Mouse (Mus musculus): ENCODE results near the gene Rab1a.
A peak's percentile ranks its signal among the peaks of the same experiment; 100 is the strongest.
"Not testable (repeated sequence)": the region's sequence is repeated elsewhere in the genome, so short reads cannot be mapped to it uniquely, and the experiment has no call there.

Rab1a gene

GRCm38 (mm10) chr11:20221671-20222070 is 20.4 kb downstream of the Rab1a start:
- DNase-seq = not testable (repeated sequence)

GRCm38 (mm10) chr11:20224196-20224595 is 23.0 kb downstream of the Rab1a start:
- DNase-seq = no peak

- DNase-seq = no peak
Observed at GRCm38 (mm10) chr11:20225938-20226337, 24.7 kb downstream of the Rab1a start.

- no peak for DNase-seq
Observed at GRCm38 (mm10) chr11:20228666-20229065, 27.4 kb downstream of the Rab1a start.

- DNase-seq = no peak
Observed at GRCm38 (mm10) chr11:20229311-20229710, 28.1 kb downstream of the Rab1a start.

GRCm38 (mm10) chr11:20230286-20230685 is 29.1 kb downstream of the Rab1a start:
- DNase-seq = no peak

- no peak for DNase-seq
Observed at GRCm38 (mm10) chr11:20231128-20231878, 30.1 kb downstream of the Rab1a start.

GRCm38 (mm10) chr11:20232016-20232755 is 31.0 kb downstream of the Rab1a start:
- no peak for DNase-seq

GRCm38 (mm10) chr11:20234233-20234632 is 33.0 kb downstream of the Rab1a start:
- DNase-seq = no peak

- no peak for DNase-seq
Observed at GRCm38 (mm10) chr11:20237018-20237417, 35.8 kb downstream of the Rab1a start.

GRCm38 (mm10) chr11:20237976-20238375 is 36.7 kb downstream of the Rab1a start:
- DNase-seq = no peak

- DNase-seq = no peak
Observed at GRCm38 (mm10) chr11:20239279-20239861, 38.1 kb downstream of the Rab1a start.

- DNase-seq = no peak
Observed at GRCm38 (mm10) chr11:20240331-20240730, 39.1 kb downstream of the Rab1a start.

- DNase-seq = no peak
Observed at GRCm38 (mm10) chr11:20241311-20241710, 40.1 kb downstream of the Rab1a start.

GRCm38 (mm10) chr11:20242366-20243056 is 41.3 kb downstream of the Rab1a start:
- DNase-seq = no peak

GRCm38 (mm10) chr11:20243214-20243913 is 42.1 kb downstream of the Rab1a start:
- peak in 1 of 2 experiments; percentile 20 for DNase-seq

GRCm38 (mm10) chr11:20244336-20245290 is 43.4 kb downstream of the Rab1a start:
- no peak for DNase-seq

- no peak for DNase-seq
Observed at GRCm38 (mm10) chr11:20245316-20245715, 44.1 kb downstream of the Rab1a start.

- DNase-seq = no peak
Observed at GRCm38 (mm10) chr11:20246616-20247015, 45.4 kb downstream of the Rab1a start.

- DNase-seq = no peak
Observed at GRCm38 (mm10) chr11:20247146-20247855, 46.1 kb downstream of the Rab1a start.

- no peak for DNase-seq
Observed at GRCm38 (mm10) chr11:20248277-20248676, 47.0 kb downstream of the Rab1a start.

All from cerebellum, postnatal 36 days (tissue).